Mouse (Mus musculus) limb, embryonic 10.5 days (tissue): ENCODE data around the gene Nemp2. TPM values are rescaled to one million over a fixed set of nuclear protein-coding genes. Genes with fewer than 3 reads are reported as not detected.

Experiments
- DNase-seq: peaks from one replicate; pipeline ENCODE4 v3.0.0-alpha.2; 2017; ENCODE audit warnings: low spot score
- H3K27ac ChIP-seq: fragments of 300-500 bp; sonication (generic); 2 replicates; pipeline ENCODE4 v1.5.1; 2016; ENCODE audit warnings: mild to moderate bottlenecking
- H3K27me3 ChIP-seq: fragments of 300-500 bp; sonication (generic); 2 replicates; pipeline ENCODE4 v1.6.1; 2016; ENCODE audit warnings: low read depth, mild to moderate bottlenecking; ENCODE audit not compliant: poor library complexity, severe bottlenecking
- H3K36me3 ChIP-seq: fragments of 300-500 bp; sonication (generic); 2 replicates; pipeline ENCODE4 v1.6.1; 2016; ENCODE audit warnings: mild to moderate bottlenecking, moderate library complexity
- H3K4me1 ChIP-seq: fragments of 300-500 bp; sonication (generic); 2 replicates; pipeline ENCODE4 v1.6.1; 2016
- H3K4me3 ChIP-seq: fragments of 300-500 bp; sonication (generic); 2 replicates; pipeline ENCODE4 v1.5.1; 2016; ENCODE audit warnings: mild to moderate bottlenecking, moderate library complexity
- H3K9me3 ChIP-seq: fragments of 300-500 bp; sonication (generic); replicated peaks from 2 replicates; pipeline ENCODE4 v1.6.1; 2016; ENCODE audit warnings: mild to moderate bottlenecking
- WGBS: fragments of 180-500 bp; shearing (Covaris S2); methylation state at CpG from one replicate; pipeline ENCODE4 v1.1.7; 2016; 5-methylcytosine and 5-hydroxymethylcytosine counted together
- polyA plus RNA-seq: library from polyadenylated mRNA; unstranded; fragments of >200 nt; fragmentation: Nextera tagmentation; extraction: Ambion mirVana; gene quantifications from 2 replicates; pipeline ENCODE4 v1.2.1, GENCODE M21; 2016

Gene Nemp2
- 10.2 and 12.5 TPM in 2 replicates for polyA plus RNA-seq

GRCm38 (mm10) chr1:52630248-52630936 lies at the start of gene Nemp2:
Nemp2 (plus strand) TSS chr1:52630703.
- Histone ChIP-seq H3K27ac (peak within 1 kb of the TSS; percentile 97), H3K9me3 (no peaks in the 10 kb centered on the region), H3K4me1 (peaks cover 10% of the 10 kb centered on the region), H3K36me3 (peaks cover 9% of the 10 kb centered on the region), H3K4me3 (peak within 1 kb of the TSS; percentile 75), H3K27me3 (no peaks in the 10 kb centered on the region)
- WGBS = under 1% methylated on average over 44 of the region's 44 CpGs
- peak; percentile 97 for DNase-seq

GRCm38 (mm10) chr1:52581744-52582143 lies 48.8 kb upstream of the Nemp2 start:
- WGBS = 81% methylated on average over 6 of the region's 6 CpGs
- Histone ChIP-seq H3K9me3 (no peaks in the 10 kb centered on the region), H3K27me3 (no peaks in the 10 kb centered on the region), H3K36me3 (no peaks in the 10 kb centered on the region), H3K4me3 (no peak overlapping the region), H3K27ac (no peak overlapping the region), H3K4me1 (peaks cover 27% of the 10 kb centered on the region)
- DNase-seq = no peak

DNA sequence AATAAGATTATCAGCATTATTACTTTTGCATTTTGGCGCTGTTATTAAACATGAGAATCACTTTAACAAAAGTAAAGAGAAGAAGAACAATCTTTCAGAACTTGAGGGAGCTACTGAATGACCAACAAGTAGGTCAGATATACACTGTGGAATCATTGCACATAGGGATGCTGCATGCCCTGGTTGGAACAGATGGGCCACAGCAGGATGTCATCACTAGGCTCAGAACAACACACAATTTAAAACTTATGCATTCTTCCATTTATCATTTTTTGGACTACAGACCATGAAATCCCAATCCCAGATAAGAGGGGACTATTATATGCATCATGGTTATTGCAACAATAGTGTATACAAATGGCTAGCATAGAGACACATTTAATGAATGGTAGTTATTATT lies 47.6 kb upstream of the Nemp2 start:
- peaks cover 18% of the 10 kb centered on the region for H3K4me1 ChIP-seq
- H3K9me3 ChIP-seq = no peaks in the 10 kb centered on the region
- H3K4me3 ChIP-seq = no peak overlapping the region
- no peaks in the 10 kb centered on the region for H3K27me3 ChIP-seq
- 98% methylated on average over 1 of the region's 1 CpGs for WGBS
- H3K27ac ChIP-seq = no peak overlapping the region
- H3K36me3 ChIP-seq = no peaks in the 10 kb centered on the region
- DNase-seq = no peak

- H3K4me3 ChIP-seq = no peak overlapping the region
- no peak for DNase-seq
- no peaks in the 10 kb centered on the region for H3K36me3 ChIP-seq
- H3K9me3 ChIP-seq = no peaks in the 10 kb centered on the region
- peaks cover 9% of the 10 kb centered on the region; the same call in 1 of the 2 replicates for H3K4me1 ChIP-seq
- no peaks in the 10 kb centered on the region for H3K27me3 ChIP-seq
- H3K27ac ChIP-seq = peak overlapping the region; percentile 5; the same call in 1 of the 2 replicates
- 74% methylated on average over 11 of the region's 11 CpGs for WGBS
These were observed 33.4 kb upstream of the Nemp2 start for GRCm38 (mm10) chr1:52596982-52597646.

DNA sequence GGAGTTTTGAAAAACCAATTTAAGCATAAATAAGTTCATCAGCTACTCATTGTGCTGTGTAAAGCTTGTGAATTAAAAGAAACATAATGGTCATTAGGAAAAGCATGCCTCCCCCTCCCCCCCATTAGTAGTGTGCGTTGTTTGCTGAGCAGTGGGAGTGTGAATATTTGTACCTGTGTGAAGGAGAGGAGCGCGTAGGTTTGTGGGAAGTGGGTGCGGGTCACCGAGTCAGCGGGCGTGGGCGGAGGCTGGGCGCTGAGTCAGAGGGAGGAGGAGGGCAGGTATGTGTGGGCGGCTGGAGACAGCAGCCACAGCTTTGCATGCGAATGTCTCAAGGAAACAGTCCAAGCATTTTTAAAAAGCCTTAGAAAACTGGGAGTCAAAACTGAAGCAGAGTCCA lies 32.7 kb upstream of the Nemp2 start:
- Histone ChIP-seq H3K4me1 (peaks cover 9% of the 10 kb centered on the region; the same call in 1 of the 2 replicates), H3K27me3 (no peaks in the 10 kb centered on the region), H3K4me3 (no peak overlapping the region), H3K9me3 (no peaks in the 10 kb centered on the region), H3K27ac (no peak overlapping the region), H3K36me3 (no peaks in the 10 kb centered on the region)
- 48% methylated on average over 11 of the region's 11 CpGs for WGBS
- no peak for DNase-seq

DNA sequence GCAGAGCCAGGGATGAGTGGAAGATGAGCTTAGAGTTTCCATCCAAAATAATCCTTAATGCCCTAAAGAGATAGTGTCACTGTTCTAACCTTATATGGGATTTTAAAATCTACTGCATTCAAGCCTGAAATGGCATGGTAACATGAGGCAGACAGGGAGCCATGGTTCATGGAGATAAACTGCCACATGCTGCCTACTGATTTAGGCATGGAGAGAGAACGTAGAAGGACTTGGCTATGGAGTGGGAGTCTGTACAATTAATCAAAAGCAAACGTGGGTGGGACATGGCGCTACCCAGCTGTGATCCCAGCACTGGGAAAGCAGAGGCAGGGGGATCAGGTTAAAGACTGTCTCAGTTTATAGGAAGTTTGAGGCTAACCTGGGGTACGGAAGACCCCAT lies 32.1 kb upstream of the Nemp2 start:
- H3K27me3 ChIP-seq = no peaks in the 10 kb centered on the region
- H3K27ac ChIP-seq = no peak overlapping the region
- no peak for DNase-seq
- H3K36me3 ChIP-seq = no peaks in the 10 kb centered on the region
- 78% methylated on average over 4 of the region's 4 CpGs for WGBS
- H3K4me1 ChIP-seq = peaks cover 9% of the 10 kb centered on the region; the same call in 1 of the 2 replicates
- no peak overlapping the region for H3K4me3 ChIP-seq
- H3K9me3 ChIP-seq = no peaks in the 10 kb centered on the region

DNA sequence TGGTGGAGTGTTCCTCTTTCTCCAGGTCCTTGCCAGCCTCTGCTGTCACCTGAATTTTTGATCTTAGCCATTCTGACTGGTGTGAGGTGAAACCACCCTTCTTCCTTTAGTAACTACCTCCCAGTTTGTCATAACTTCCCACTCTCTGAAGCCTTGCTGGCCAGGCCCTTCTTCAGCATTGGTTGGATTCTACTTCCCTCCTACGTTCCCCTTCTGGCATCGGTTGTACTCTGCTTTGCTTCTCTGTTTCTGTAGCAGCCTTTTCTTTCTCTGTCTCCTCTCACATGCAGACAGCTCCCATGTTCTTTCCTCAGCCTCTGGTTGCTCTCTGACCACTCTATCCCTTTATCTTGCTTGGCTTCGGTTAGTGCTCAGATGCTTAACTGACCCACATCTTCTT lies 29.0 kb upstream of the Nemp2 start:
- H3K4me3 ChIP-seq = no peak overlapping the region
- no peaks in the 10 kb centered on the region for H3K9me3 ChIP-seq
- no peaks in the 10 kb centered on the region for H3K27me3 ChIP-seq
- peaks cover 9% of the 10 kb centered on the region; the same call in 1 of the 2 replicates for H3K4me1 ChIP-seq
- DNase-seq = no peak
- H3K27ac ChIP-seq = no peak overlapping the region
- 88% methylated on average over 3 of the region's 3 CpGs for WGBS
- no peaks in the 10 kb centered on the region for H3K36me3 ChIP-seq

- Histone ChIP-seq H3K27ac (no peak overlapping the region), H3K4me1 (no peaks in the 10 kb centered on the region), H3K4me3 (no peak overlapping the region), H3K36me3 (no peaks in the 10 kb centered on the region), H3K27me3 (no peaks in the 10 kb centered on the region), H3K9me3 (no peaks in the 10 kb centered on the region)
- 84% methylated on average over 1 of the region's 1 CpGs for WGBS
- no peak for DNase-seq
These were observed 22.8 kb upstream of the Nemp2 start for GRCm38 (mm10) chr1:52607700-52608099.

DNA sequence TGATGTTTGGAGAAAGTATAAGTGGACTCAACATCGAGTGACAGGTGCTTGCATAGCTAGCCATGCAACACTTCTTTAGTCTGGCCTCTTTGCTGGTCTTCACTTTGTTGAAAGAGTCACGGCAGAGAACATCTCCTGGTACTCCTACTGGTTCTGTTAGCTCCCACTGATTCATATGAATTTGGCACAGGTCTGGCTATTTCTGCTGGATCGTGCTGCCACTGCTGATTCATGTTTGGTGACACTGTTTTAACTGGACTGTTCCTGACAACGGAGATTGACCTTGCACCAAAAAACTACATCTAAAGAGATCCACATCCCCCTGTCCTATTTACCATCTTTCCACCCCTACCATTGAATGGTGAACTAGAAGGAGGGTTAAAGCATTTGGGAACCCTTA lies 22.0 kb upstream of the Nemp2 start:
- Histone ChIP-seq H3K27me3 (no peaks in the 10 kb centered on the region), H3K4me1 (no peaks in the 10 kb centered on the region), H3K9me3 (no peaks in the 10 kb centered on the region), H3K4me3 (no peak overlapping the region), H3K36me3 (no peaks in the 10 kb centered on the region), H3K27ac (no peak overlapping the region)
- no peak for DNase-seq
- 92% methylated on average over 4 of the region's 4 CpGs for WGBS

DNA sequence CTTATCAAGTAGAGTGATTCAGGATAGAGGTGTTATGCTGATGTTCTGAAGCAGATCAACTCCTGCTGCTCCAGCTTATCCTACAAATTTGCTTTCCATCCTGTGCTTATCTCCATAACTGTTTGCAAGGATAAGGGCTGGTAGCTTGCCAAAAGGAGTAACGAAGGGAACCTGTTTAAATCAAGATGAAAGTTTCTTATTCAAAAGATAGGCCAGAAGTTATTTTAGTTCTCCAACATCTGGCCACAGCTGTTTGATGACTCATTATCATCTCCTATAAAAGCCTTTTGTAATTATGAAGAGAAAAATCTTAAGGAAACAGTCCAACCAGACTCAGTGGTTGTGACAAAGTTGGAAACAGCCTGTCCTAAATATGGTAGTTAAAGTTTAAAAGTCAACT lies 12.3 kb upstream of the Nemp2 start:
- no peak overlapping the region for H3K4me3 ChIP-seq
- H3K36me3 ChIP-seq = no peaks in the 10 kb centered on the region
- H3K27me3 ChIP-seq = no peaks in the 10 kb centered on the region
- WGBS = 83% methylated on average over 1 of the region's 1 CpGs
- no peak for DNase-seq
- H3K27ac ChIP-seq = no peak overlapping the region
- H3K4me1 ChIP-seq = no peaks in the 10 kb centered on the region
- H3K9me3 ChIP-seq = no peaks in the 10 kb centered on the region

- no peak for DNase-seq
- Histone ChIP-seq H3K9me3 (no peaks in the 10 kb centered on the region), H3K27ac (no peak overlapping the region), H3K4me1 (no peaks in the 10 kb centered on the region), H3K27me3 (no peaks in the 10 kb centered on the region), H3K36me3 (no peaks in the 10 kb centered on the region), H3K4me3 (no peak overlapping the region)
These were observed 10.1 kb upstream of the Nemp2 start for GRCm38 (mm10) chr1:52620442-52620841.

GRCm38 (mm10) chr1:52630937-52631299 lies 415 bp downstream of the Nemp2 start:
- Histone ChIP-seq H3K4me3 (peak overlapping the region; percentile 75), H3K27ac (peak overlapping the region; percentile 97), H3K27me3 (no peaks in the 10 kb centered on the region), H3K4me1 (peaks cover 10% of the 10 kb centered on the region), H3K36me3 (peaks cover 14% of the 10 kb centered on the region), H3K9me3 (no peaks in the 10 kb centered on the region)
- no peak for DNase-seq
- WGBS = 2% methylated on average over 6 of the region's 6 CpGs

DNA sequence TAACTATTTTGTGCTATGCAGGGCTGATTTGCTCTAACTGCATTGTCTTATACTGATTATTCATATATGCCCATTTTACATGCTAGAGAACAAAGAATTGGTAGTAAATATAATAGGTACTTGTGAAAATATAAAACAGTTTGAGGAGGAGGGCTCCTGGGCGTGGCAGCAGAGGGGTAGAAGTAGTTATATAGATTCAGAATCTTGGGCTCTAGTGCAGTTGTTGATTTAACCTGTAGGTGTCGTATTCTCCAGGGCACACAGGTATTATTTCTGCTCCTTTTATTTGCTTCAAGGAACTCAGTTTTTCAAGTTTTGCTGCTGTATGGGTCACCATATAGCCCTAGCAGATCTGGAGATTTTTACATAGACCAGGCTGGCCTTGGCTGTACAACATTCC lies 1.1 kb downstream of the Nemp2 start:
- 81% methylated on average over 2 of the region's 2 CpGs for WGBS
- no peak for DNase-seq
- Histone ChIP-seq H3K9me3 (no peaks in the 10 kb centered on the region), H3K4me3 (peak overlapping the region; percentile 75), H3K27me3 (no peaks in the 10 kb centered on the region), H3K4me1 (peaks cover 10% of the 10 kb centered on the region), H3K27ac (peak overlapping the region; percentile 97; the same call in 1 of the 2 replicates), H3K36me3 (peaks cover 14% of the 10 kb centered on the region)
